Mouse (Mus musculus) lung, adult 2 months (tissue): ENCODE measurements at regions not wholly inside any gene's neighbourhood (a gene's known extent, or its start where the extent isn't known, plus 50 kb on each side); places are given as distances from the start of the nearest gene placed in this dataset.

Source experiments
- CTCF ChIP-seq: fragments of 200-500 bp; IDR thresholded peaks from 2 replicates; pipeline ENCODE4 v1.5.1; 2011; ENCODE audit warnings: mild to moderate bottlenecking, low read length, control low read depth; ENCODE audit not compliant: insufficient read depth
- POLR2A ChIP-seq: fragments of 200-500 bp; IDR thresholded peaks from 2 replicates; pipeline ENCODE4 v1.6.1; 2011; ENCODE audit warnings: low read depth, mild to moderate bottlenecking, control low read depth, low read length, borderline replicate concordance; ENCODE audit errors: extremely low read depth

- no peak for TF ChIP-seq POLR2A
- TF ChIP-seq CTCF = no peak
These were observed 127.1 kb upstream of the Col8a1 start for GRCm38 (mm10) chr16:57881575-57882094.
